Mouse (Mus musculus) liver, adult 2 months (tissue): Measurements from ENCODE around the gene Heatr5a. TPM values are rescaled to one million over a fixed set of nuclear protein-coding genes. Genes with fewer than 3 reads are reported as not detected.
A peak's percentile ranks its signal among the peaks of the same experiment; 100 is the strongest.

ENCODE experiments used
- DNase-seq: peaks from one replicate; pipeline ENCODE4 v3.0.0-alpha.2; 2011; ENCODE audit warnings: low read depth, low spot score; ENCODE audit errors: extremely low read depth
- H3K27ac ChIP-seq: fragments of 200-500 bp; replicated peaks from 2 replicates; pipeline ENCODE4 v1.5.1; 2012; ENCODE audit warnings: low read depth, mild to moderate bottlenecking, control low read depth, inconsistent platforms, low read length; ENCODE audit not compliant: insufficient read depth
- H3K27me3 ChIP-seq: fragments of 200-500 bp; 2 replicates; pipeline ENCODE4 v1.6.1; 2012; ENCODE audit warnings: mild to moderate bottlenecking, moderate library complexity, low read length, inconsistent platforms; ENCODE audit not compliant: control insufficient read depth, insufficient read depth
- H3K36me3 ChIP-seq: fragments of 200-500 bp; 2 replicates; pipeline ENCODE4 v1.6.1; 2012; ENCODE audit warnings: low read length, inconsistent platforms; ENCODE audit not compliant: control insufficient read depth, insufficient read depth
- H3K4me1 ChIP-seq: fragments of 200-500 bp; 2 replicates; pipeline ENCODE4 v1.6.1; 2011; ENCODE audit warnings: low read length; ENCODE audit not compliant: control insufficient read depth, insufficient read depth
- H3K4me3 ChIP-seq: fragments of 200-500 bp; 2 replicates; pipeline ENCODE4 v1.5.1; 2011; ENCODE audit warnings: low read depth, mild to moderate bottlenecking, control low read depth, low read length, moderate library complexity; ENCODE audit not compliant: insufficient read depth
- H3K79me2 ChIP-seq: fragments of 200-500 bp; 2 replicates; pipeline ENCODE4 v1.6.1; 2012; ENCODE audit warnings: inconsistent platforms, mild to moderate bottlenecking, low read length, moderate library complexity; ENCODE audit not compliant: control insufficient read depth, insufficient read depth
- H3K9ac ChIP-seq: fragments of 200-500 bp; 2 replicates; pipeline ENCODE4 v1.6.1; 2012; ENCODE audit warnings: low read depth, mild to moderate bottlenecking, control low read depth, inconsistent platforms, low read length
- CTCF ChIP-seq: fragments of 200-500 bp; IDR thresholded peaks from 2 replicates; pipeline ENCODE4 v1.5.1; 2011; ENCODE audit warnings: low read depth, low read length, control low read depth
- POLR2A ChIP-seq: fragments of 200-500 bp; IDR thresholded peaks from 2 replicates; pipeline ENCODE4 v1.6.1; 2011; ENCODE audit warnings: low read length, control low read depth; ENCODE audit not compliant: insufficient read depth; ENCODE audit errors: extremely low read depth
- WGBS: fragments of 180-500 bp; shearing (Covaris S2); methylation state at CpG from one replicate; pipeline ENCODE4 v1.1.7; 2018; 5-methylcytosine and 5-hydroxymethylcytosine counted together
- polyA plus RNA-seq: library from polyadenylated mRNA; depleted of rRNA; stranded (reverse); fragments of >200 nt; gene quantifications from 2 replicates; pipeline ENCODE4 v1.2.3, GENCODE M21; 2012
- total RNA-seq: library from RNA; depleted of rRNA; stranded (reverse); fragments of >200 nt; gene quantifications from 2 replicates; pipeline ENCODE4 v1.2.3, GENCODE M21; 2014

Heatr5a gene
- total and polyA plus RNA-seq, 2 experiments: 8.1 to 9.1 TPM

DNA sequence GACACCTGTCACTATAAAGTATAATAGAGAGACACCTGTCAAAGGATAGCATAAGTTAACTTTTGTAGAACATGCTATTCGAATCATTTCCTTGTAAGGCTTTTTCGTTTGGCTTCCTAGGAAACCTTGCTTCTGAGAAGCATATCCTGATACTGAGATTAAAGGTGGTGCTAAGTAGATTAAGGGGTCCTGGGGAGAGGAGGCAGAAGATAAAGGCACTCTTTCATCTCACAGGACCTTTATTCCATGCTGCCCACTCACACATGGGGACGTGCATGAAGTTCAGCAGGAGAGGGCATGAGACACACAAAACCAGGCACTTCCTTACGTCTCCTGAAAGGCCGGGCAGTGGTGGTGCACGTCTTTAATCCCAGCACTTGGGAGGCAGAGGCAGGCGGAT, 115.7 kb downstream of the Heatr5a start:
- no peaks in the 10 kb centered on the region for H3K27me3 ChIP-seq
- DNase-seq: no peak
- no peak overlapping the region for H3K27ac ChIP-seq
- no peak for TF ChIP-seq POLR2A
- no peak for TF ChIP-seq CTCF
- no peak overlapping the region for H3K9ac ChIP-seq
- H3K79me2 ChIP-seq: no peaks in the 10 kb centered on the region
- WGBS: 83% methylated on average over 7 of the region's 7 CpGs
- H3K4me3 ChIP-seq: no peak overlapping the region
- H3K36me3 ChIP-seq: no peaks in the 10 kb centered on the region
- H3K4me1 ChIP-seq: no peaks in the 10 kb centered on the region

DNA sequence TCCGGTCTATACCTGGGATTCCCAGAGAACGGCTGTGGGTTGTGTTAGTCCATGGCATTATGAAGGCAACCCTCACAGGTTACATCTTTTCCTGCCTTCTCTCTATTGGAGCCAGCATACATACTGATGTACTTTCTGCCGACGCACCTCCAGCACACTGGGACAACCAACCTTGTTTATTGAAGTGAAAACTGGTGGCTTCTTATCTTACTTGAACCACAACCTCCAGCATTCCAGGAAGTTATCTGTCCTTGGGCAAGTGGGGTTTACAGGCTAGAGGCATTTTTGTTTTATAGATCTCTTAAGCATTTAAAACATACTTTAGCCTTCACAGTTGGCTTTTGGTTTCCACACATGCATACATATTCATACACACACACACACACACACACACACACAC, 119.5 kb downstream of the Heatr5a start:
- peaks cover 3% of the 10 kb centered on the region for H3K4me1 ChIP-seq
- no peak for DNase-seq
- no peaks in the 10 kb centered on the region for H3K36me3 ChIP-seq
- no peak overlapping the region for H3K9ac ChIP-seq
- no peak overlapping the region for H3K27ac ChIP-seq
- H3K79me2 ChIP-seq: no peaks in the 10 kb centered on the region
- no peaks in the 10 kb centered on the region for H3K27me3 ChIP-seq
- 76% methylated on average over 4 of the region's 4 CpGs for WGBS
- no peak overlapping the region for H3K4me3 ChIP-seq
- no peak for TF ChIP-seq POLR2A
- TF ChIP-seq CTCF: no peak

DNA sequence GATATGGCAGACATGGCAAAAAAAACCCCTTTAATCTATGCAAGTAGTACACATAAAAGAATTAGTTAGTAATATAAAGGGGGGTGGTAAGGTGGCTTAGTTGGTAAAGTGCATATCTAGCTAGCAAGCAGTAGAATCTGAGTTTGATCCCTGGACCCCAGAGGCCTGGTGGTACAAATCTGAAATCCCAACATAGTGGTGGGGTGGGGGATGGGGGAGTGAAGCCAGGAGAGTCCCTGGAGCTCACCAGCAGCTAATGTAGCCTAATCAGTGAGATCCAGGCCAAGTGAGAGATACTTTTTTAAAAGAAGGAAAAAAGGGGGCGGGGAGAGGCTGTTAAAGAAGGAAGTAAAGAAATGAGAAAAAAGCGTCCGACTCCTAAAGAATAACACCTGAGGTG, 120.0 kb downstream of the Heatr5a start:
- DNase-seq: no peak
- Histone ChIP-seq H3K36me3 (no peaks in the 10 kb centered on the region), H3K27ac (no peak overlapping the region), H3K79me2 (no peaks in the 10 kb centered on the region), H3K9ac (no peak overlapping the region), H3K27me3 (no peaks in the 10 kb centered on the region), H3K4me1 (peaks cover 3% of the 10 kb centered on the region), H3K4me3 (no peak overlapping the region)
- WGBS: 96% methylated on average over 3 of the region's 3 CpGs
- no peak for TF ChIP-seq POLR2A
- no peak for TF ChIP-seq CTCF

DNA sequence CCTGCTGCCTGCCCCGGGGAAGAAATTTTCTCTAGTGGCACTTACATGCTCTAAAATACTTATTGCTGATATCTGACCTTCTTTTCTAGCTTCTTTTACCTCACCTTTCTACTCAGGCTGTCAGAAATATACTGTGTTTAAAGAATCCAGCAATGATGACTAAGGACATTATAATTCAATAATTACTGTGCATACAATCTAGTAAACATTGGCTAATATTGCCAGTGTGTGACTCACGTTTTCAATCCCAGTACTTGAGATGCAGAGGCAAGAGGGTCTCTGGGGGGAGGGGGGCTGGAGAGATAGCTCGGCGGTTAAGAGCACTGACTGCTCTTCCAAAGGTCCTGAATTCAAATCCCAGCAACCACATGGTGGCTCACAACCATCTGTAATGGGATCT, 120.8 kb downstream of the Heatr5a start:
- Histone ChIP-seq H3K4me3 (no peak overlapping the region), H3K4me1 (peaks cover 5% of the 10 kb centered on the region), H3K9ac (no peak overlapping the region), H3K36me3 (no peaks in the 10 kb centered on the region), H3K27me3 (no peaks in the 10 kb centered on the region), H3K79me2 (no peaks in the 10 kb centered on the region), H3K27ac (no peak overlapping the region)
- no peak for DNase-seq
- TF ChIP-seq POLR2A (no peak), CTCF (no peak)
- WGBS: 79% methylated on average over 4 of the region's 4 CpGs

DNA sequence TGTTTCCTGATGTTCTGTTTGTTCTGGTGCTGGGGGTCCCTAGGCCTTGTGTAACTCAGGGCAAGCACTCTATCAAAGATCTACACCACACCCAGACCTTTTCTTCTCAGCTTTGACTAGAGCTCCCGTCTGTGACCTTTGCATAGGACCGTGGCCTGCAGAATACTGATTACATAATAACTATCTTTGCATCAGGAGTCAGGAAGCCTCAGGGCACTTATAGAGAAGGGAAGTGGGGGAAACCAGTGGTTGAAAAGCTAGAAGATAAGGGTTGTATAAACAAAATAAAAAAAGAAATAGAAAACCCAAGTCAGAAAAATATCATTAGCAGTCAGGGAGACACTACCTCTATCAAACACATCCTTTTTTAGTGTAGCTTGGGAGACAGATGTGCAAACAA, 121.2 kb downstream of the Heatr5a start:
- no peaks in the 10 kb centered on the region for H3K36me3 ChIP-seq
- TF ChIP-seq POLR2A (no peak), CTCF (no peak)

DNA sequence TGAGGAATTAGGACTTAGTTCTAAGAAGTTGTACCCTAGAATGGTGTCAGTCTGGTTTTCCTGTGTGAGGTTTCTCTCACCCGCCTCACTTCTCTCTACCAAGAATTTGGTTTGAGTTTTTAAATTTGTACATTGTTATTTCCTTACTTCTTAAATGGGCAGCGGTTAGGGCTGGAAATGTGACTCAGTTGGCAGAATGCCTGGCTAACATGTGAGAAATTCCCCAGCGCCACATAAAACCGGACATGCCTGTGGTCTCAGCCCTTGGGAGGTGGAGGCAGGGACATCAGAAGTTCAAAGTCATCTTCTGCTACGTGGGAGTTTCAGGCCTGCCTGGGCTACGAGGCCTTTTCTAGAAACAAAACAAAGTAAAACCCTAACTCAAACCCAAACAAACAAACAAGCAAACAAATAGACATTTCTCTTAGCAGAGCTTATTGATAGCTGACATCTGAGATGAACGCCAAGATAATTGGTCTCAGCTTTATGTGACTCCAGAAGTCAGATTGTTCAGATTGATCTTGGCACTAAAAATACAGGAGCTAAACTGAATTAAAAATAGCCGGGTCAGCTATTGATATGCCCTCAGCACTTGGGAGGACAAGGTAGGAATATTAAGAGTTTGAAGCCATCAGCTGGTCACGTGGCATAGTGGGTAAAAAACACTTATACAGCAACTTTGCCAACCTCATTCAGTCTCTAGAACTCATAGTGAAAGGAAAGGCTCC, 123.0 kb downstream of the Heatr5a start:
- WGBS: 24% methylated on average over 9 of the region's 9 CpGs
- Histone ChIP-seq H3K9ac (no peak overlapping the region), H3K36me3 (no peaks in the 10 kb centered on the region), H3K27me3 (no peaks in the 10 kb centered on the region), H3K4me3 (no peak overlapping the region), H3K4me1 (peaks cover 14% of the 10 kb centered on the region), H3K79me2 (no peaks in the 10 kb centered on the region), H3K27ac (peak overlapping the region; percentile 26)
- DNase-seq: peak; percentile 84
- TF ChIP-seq POLR2A: no peak

More for the DNA sequence above, 121.2 kb downstream of the Heatr5a start:
- DNase-seq: no peak
- Histone ChIP-seq H3K27me3 (no peaks in the 10 kb centered on the region), H3K79me2 (no peaks in the 10 kb centered on the region), H3K27ac (no peak overlapping the region), H3K4me3 (no peak overlapping the region), H3K4me1 (peaks cover 5% of the 10 kb centered on the region), H3K9ac (no peak overlapping the region)
- WGBS: 28% methylated on average over 2 of the region's 2 CpGs
